ENCODE assay signal across 8 mouse cellular contexts in genomic region chr9:32516691-32517090, GRCm38 (mm10). TPM values are rescaled to one million over a fixed set of nuclear protein-coding genes. Genes with fewer than 3 reads are reported as not detected.
DNase-seq lines count a peak whose midpoint lies in the region; ATAC-seq and TF ChIP-seq lines count a peak whose summit lies in the region.
"Had no signal": no experiment of that assay in that cellular context is flagged by ENCODE, and none has a peak within 500 bp of the region (broad histone marks: within the 10 kb centered on the region; RNA-seq: fewer than 3 reads in every experiment).

No protein-coding gene starts in this region.

- peaks cover 31% of the 10 kb centered on the region for H3K4me1 ChIP-seq in lung, embryonic 14.5 days (ENCODE audit: insufficient read depth)
- peaks cover 46% of the 10 kb centered on the region for H3K4me1 ChIP-seq in brown adipose tissue, adult 24 weeks (ENCODE audit: control insufficient read depth, insufficient read depth, insufficient read length, low read length)
- peaks cover 5% of the 10 kb centered on the region; the same call in 1 of the 2 replicates for H3K4me1 ChIP-seq in hindbrain, embryonic 13.5 days (replicated peaks)

- 66% methylated on average over 9 of the region's 9 CpGs for WGBS in lung, embryonic 14.5 days
- 75% methylated on average over 9 of the region's 9 CpGs for WGBS in hindbrain, embryonic 13.5 days

- H3K4me3 ChIP-seq in lung, embryonic 14.5 days (ENCODE audit: low read depth, low read length), result no peak overlapping the region
- H3K4me3 ChIP-seq in brown adipose tissue, adult 24 weeks (ENCODE audit: insufficient read depth, low read depth, low read length), result peak overlapping the region; percentile 28
- H3K4me3 ChIP-seq in hindbrain, embryonic 13.5 days, result no peak overlapping the region
- H3K4me3 ChIP-seq: erythroblast, embryonic 14.5 days had no signal

- H3K4me2 ChIP-seq in lung, embryonic 14.5 days, result peak overlapping the region; percentile 23; the same call in 1 of the 2 replicates
- H3K4me2 ChIP-seq in hindbrain, embryonic 13.5 days, result no peak overlapping the region

- no peak for TF ChIP-seq CTCF in lung, embryonic 14.5 days (IDR thresholded peaks at IDR 0.05; ENCODE audit: low read depth)

- no peaks in the 10 kb centered on the region for H3K36me3 ChIP-seq in lung, embryonic 14.5 days (ENCODE audit: insufficient read depth)
- H3K36me3 ChIP-seq in hindbrain, embryonic 13.5 days, result no peaks in the 10 kb centered on the region

- no peak overlapping the region for H3K27ac ChIP-seq in lung, embryonic 14.5 days (ENCODE audit: low read depth)
- H3K27ac ChIP-seq in brown adipose tissue, adult 24 weeks (replicated peaks; ENCODE audit: low read depth, low read length), result peak overlapping the region; percentile 95
- H3K27ac ChIP-seq in hindbrain, embryonic 13.5 days, result no peak overlapping the region

- H3K27me3 ChIP-seq in lung, embryonic 14.5 days (ENCODE audit: insufficient read depth, low read length), result no peaks in the 10 kb centered on the region
- H3K27me3 ChIP-seq in hindbrain, embryonic 13.5 days, result no peaks in the 10 kb centered on the region

- peak; percentile 46 for DNase-seq in lung, embryonic 14.5 days
- DNase-seq in lung, postnatal 4 days, result no peak

- ATAC-seq in lung, embryonic 14.5 days (ENCODE audit: insufficient read depth), result no peak
- peak; percentile 28 to 44 for ATAC-seq in hematopoietic stem cell, adult 5-6 weeks (replicated peaks in 1 of 2; ENCODE audit: insufficient read depth in 1 of 2, low FRiP score in 2 of 2, low TSS enrichment in 1 of 2, low read depth in 1 of 2, poor library complexity in 2 of 2, severe bottlenecking in 2 of 2)
- ATAC-seq in neutrophil, adult 5-6 weeks (ENCODE audit: extremely low read depth, insufficient number of reproducible peaks, low FRiP score, poor library complexity, severe bottlenecking), result peak; percentile 33
- no peak for ATAC-seq in hindbrain, embryonic 13.5 days (ENCODE audit: low FRiP score)
- no peak for ATAC-seq in cerebellum, adult (ENCODE audit: insufficient number of reproducible peaks, low FRiP score, low TSS enrichment)

- H3K9ac ChIP-seq in lung, embryonic 14.5 days, result no peak overlapping the region
- no peak overlapping the region for H3K9ac ChIP-seq in hindbrain, embryonic 13.5 days

- H3K9me3 ChIP-seq in lung, embryonic 14.5 days (ENCODE audit: low read depth, low read length), result no peaks in the 10 kb centered on the region
- H3K9me3 ChIP-seq in hindbrain, embryonic 13.5 days, result no peaks in the 10 kb centered on the region

RNA-seq across cellular contexts. Expression of gene Fli1, which starts 26.0 kb away (rescaled TPM):
- polyA plus RNA-seq in lung, embryonic 14.5 days (2014; fragmentation: Nextera tagmentation; extraction: Ambion mirVana), result 35.7 and 37.8 TPM in 2 replicates
- 11.7 and 19.1 TPM in 2 replicates for polyA plus RNA-seq in brown adipose tissue, adult 24 weeks (2012; ENCODE audit: insufficient read depth, insufficient read length, missing spikeins)
- 112 and 123 TPM in 2 replicates for total RNA-seq in hematopoietic stem cell, adult 5-6 weeks (2017)
- total RNA-seq in neutrophil, adult 5-6 weeks (2017), result 203 and 223 TPM in 2 replicates
- polyA plus RNA-seq in hindbrain, embryonic 13.5 days (2015; fragmentation: Nextera tagmentation; extraction: Ambion mirVana), result 8.7 and 9.3 TPM in 2 replicates

Comparison
In these comparisons a context has a peak if more than half of its experiments do, and no peak if none do; other contexts are left out.
1. ATAC-seq: peak in hematopoietic stem cell, adult 5-6 weeks (2 of 2) and neutrophil, adult 5-6 weeks (single experiment); none in lung, embryonic 14.5 days (single experiment), hindbrain, embryonic 13.5 days (single experiment) and cerebellum, adult (single experiment).